Mouse (Mus musculus) liver, postnatal 0 days (tissue): Measurements from ENCODE around the gene B3galt1. TPM values are rescaled to one million over a fixed set of nuclear protein-coding genes. Genes with fewer than 3 reads are reported as not detected.

Experiments used
- ATAC-seq: fragments of 200-750 bp; cut with Nextera tagmentation; 2 replicates; pipeline ENCODE4 v1.8.0; 2017; ENCODE audit warnings: mild to moderate bottlenecking, moderate library complexity
- DNase-seq: peaks from one replicate; pipeline ENCODE4 v3.0.0-alpha.2; 2016
- H3K27ac ChIP-seq: fragments of 300-500 bp; sonication (generic); 2 replicates; pipeline ENCODE4 v1.5.1; 2014; ENCODE audit warnings: antibody characterized with exemption, moderate library complexity, mild to moderate bottlenecking, low read depth
- H3K27me3 ChIP-seq: fragments of 300-500 bp; sonication (generic); 2 replicates; pipeline ENCODE4 v1.6.1; 2014; ENCODE audit warnings: low read length, control low read depth, mixed read lengths; ENCODE audit not compliant: insufficient read depth
- H3K36me3 ChIP-seq: fragments of 300-500 bp; sonication (generic); replicated peaks from 2 replicates; pipeline ENCODE4 v1.6.1; 2014; ENCODE audit warnings: mild to moderate bottlenecking, control low read depth, low read length, moderate library complexity, mixed read lengths; ENCODE audit not compliant: insufficient read depth
- H3K4me1 ChIP-seq: fragments of 300-500 bp; sonication (generic); 2 replicates; pipeline ENCODE4 v1.6.1; 2014; ENCODE audit warnings: antibody characterized with exemption, mild to moderate bottlenecking, control low read depth; ENCODE audit not compliant: insufficient read depth
- H3K4me2 ChIP-seq: fragments of 300-500 bp; sonication (generic); 2 replicates; pipeline ENCODE4 v1.6.1; 2014; ENCODE audit warnings: low read depth, mild to moderate bottlenecking, low read length, moderate library complexity, mixed read lengths
- H3K4me3 ChIP-seq: fragments of 300-500 bp; sonication (generic); 2 replicates; pipeline ENCODE4 v1.5.1; 2014; ENCODE audit warnings: low read depth, low read length
- H3K9ac ChIP-seq: fragments of 300-500 bp; sonication (generic); replicated peaks from 2 replicates; pipeline ENCODE4 v1.6.1; 2014; ENCODE audit warnings: mild to moderate bottlenecking, moderate library complexity
- H3K9me3 ChIP-seq: fragments of 300-500 bp; sonication (generic); 2 replicates; pipeline ENCODE4 v1.6.1; 2016; ENCODE audit warnings: mild to moderate bottlenecking, control low read depth, low read length, mixed read lengths
- CTCF ChIP-seq: sonication (generic); IDR thresholded peaks from 2 replicates; pipeline ENCODE4 v1.5.1; 2016; ENCODE audit warnings: antibody characterized with exemption, low read depth
- EP300 ChIP-seq: IDR thresholded peaks from 2 replicates; pipeline ENCODE4 v1.6.1; 2016; ENCODE audit warnings: antibody characterized with exemption, low read depth, mild to moderate bottlenecking
- WGBS: fragments of 180-500 bp; shearing (Covaris S2); extraction: QIAGEN DNeasy Blood & Tissue Kit; methylation state at CpG from one replicate; pipeline ENCODE4 v1.1.7; 2014; ENCODE audit not compliant: insufficient replicate concordance; 5-methylcytosine and 5-hydroxymethylcytosine counted together
- polyA plus RNA-seq: library from polyadenylated mRNA; unstranded; fragments of >200 nt; fragmentation: Nextera tagmentation; extraction: Ambion mirVana; gene quantifications from 2 replicates; pipeline ENCODE4 v1.2.1, GENCODE M21; 2015

The B3galt1 gene
- polyA plus RNA-seq, 1 experiment from 2014 or later = 2.4 TPM

- Histone ChIP-seq H3K4me3 (no peak overlapping the region), H3K27ac (no peak overlapping the region), H3K27me3 (no peaks in the 10 kb centered on the region), H3K9me3 (no peaks in the 10 kb centered on the region), H3K4me1 (no peaks in the 10 kb centered on the region), H3K9ac (no peak overlapping the region), H3K4me2 (no peak overlapping the region), H3K36me3 (no peaks in the 10 kb centered on the region)
- ATAC-seq = no peak
- no peak for DNase-seq
- no peak for TF ChIP-seq CTCF
- no peak for TF ChIP-seq EP300
- WGBS = 71% methylated on average over 5 of the region's 5 CpGs
These were observed 514.0 kb downstream of the B3galt1 start for GRCm38 (mm10) chr2:68079426-68080360.

- DNase-seq (no peak), ATAC-seq (no peak)
- H3K4me3 ChIP-seq = no peak overlapping the region
- H3K27me3 ChIP-seq = no peaks in the 10 kb centered on the region
- no peak for TF ChIP-seq CTCF
- TF ChIP-seq EP300 = no peak
- H3K36me3 ChIP-seq = no peaks in the 10 kb centered on the region
- no peaks in the 10 kb centered on the region for H3K4me1 ChIP-seq
- no peak overlapping the region for H3K4me2 ChIP-seq
- H3K9ac ChIP-seq = no peak overlapping the region
- H3K9me3 ChIP-seq = no peaks in the 10 kb centered on the region
- no peak overlapping the region for H3K27ac ChIP-seq
These were observed 515.2 kb downstream of the B3galt1 start for GRCm38 (mm10) chr2:68080872-68081280.

GRCm38 (mm10) chr2:68084483-68084882 is 518.8 kb downstream of the B3galt1 start:
- H3K4me1 ChIP-seq = no peaks in the 10 kb centered on the region
- H3K36me3 ChIP-seq = no peaks in the 10 kb centered on the region
- no peak overlapping the region for H3K27ac ChIP-seq
- H3K9me3 ChIP-seq = no peaks in the 10 kb centered on the region
- no peak overlapping the region for H3K9ac ChIP-seq
- TF ChIP-seq CTCF = no peak
- TF ChIP-seq EP300 = no peak
- H3K4me3 ChIP-seq = no peak overlapping the region
- no peaks in the 10 kb centered on the region for H3K27me3 ChIP-seq
- 48% methylated on average over 1 of the region's 1 CpGs for WGBS
- no peak overlapping the region for H3K4me2 ChIP-seq
- DNase-seq (no peak), ATAC-seq (no peak)

GRCm38 (mm10) chr2:68086101-68086500 is 520.4 kb downstream of the B3galt1 start:
- Histone ChIP-seq H3K4me1 (no peaks in the 10 kb centered on the region), H3K27ac (no peak overlapping the region), H3K9me3 (no peaks in the 10 kb centered on the region), H3K27me3 (no peaks in the 10 kb centered on the region), H3K9ac (no peak overlapping the region), H3K36me3 (no peaks in the 10 kb centered on the region), H3K4me2 (no peak overlapping the region), H3K4me3 (no peak overlapping the region)
- ATAC-seq (no peak), DNase-seq (no peak)
- WGBS = 53% methylated on average over 4 of the region's 4 CpGs
- no peak for TF ChIP-seq CTCF
- no peak for TF ChIP-seq EP300

GRCm38 (mm10) chr2:68091559-68091958 is 525.9 kb downstream of the B3galt1 start:
- WGBS = 71% methylated on average over 2 of the region's 2 CpGs

GRCm38 (mm10) chr2:68104641-68105040 is 539.0 kb downstream of the B3galt1 start:
- H3K36me3 ChIP-seq = no peaks in the 10 kb centered on the region
- no peaks in the 10 kb centered on the region for H3K9me3 ChIP-seq
- 71% methylated on average over 4 of the region's 4 CpGs for WGBS
- H3K4me2 ChIP-seq = no peak overlapping the region
- H3K27me3 ChIP-seq = no peaks in the 10 kb centered on the region
- TF ChIP-seq EP300 (no peak), CTCF (no peak)
- no peak overlapping the region for H3K4me3 ChIP-seq
- H3K4me1 ChIP-seq = no peaks in the 10 kb centered on the region
- no peak overlapping the region for H3K9ac ChIP-seq
- no peak for DNase-seq
- no peak for ATAC-seq
- no peak overlapping the region for H3K27ac ChIP-seq

More at GRCm38 (mm10) chr2:68091559-68091958, 525.9 kb downstream of the B3galt1 start:
- TF ChIP-seq CTCF = no peak
- TF ChIP-seq EP300 = no peak
- no peaks in the 10 kb centered on the region for H3K36me3 ChIP-seq
- H3K27me3 ChIP-seq = no peaks in the 10 kb centered on the region
- no peak overlapping the region for H3K9ac ChIP-seq
- DNase-seq = no peak
- ATAC-seq = no peak
- no peak overlapping the region for H3K4me3 ChIP-seq
- H3K4me1 ChIP-seq = no peaks in the 10 kb centered on the region
- H3K4me2 ChIP-seq = no peak overlapping the region
- no peak overlapping the region for H3K27ac ChIP-seq
- H3K9me3 ChIP-seq = no peaks in the 10 kb centered on the region
